Mouse (Mus musculus) left cerebral cortex, postnatal 4 days (tissue): ENCODE results near the gene Timm13. TPM values are rescaled to one million over a fixed set of nuclear protein-coding genes. Genes with fewer than 3 reads are reported as not detected.
A peak's percentile ranks its signal among the peaks of the same experiment; 100 is the strongest.

Experiments used
- DNase-seq: peaks from one replicate; pipeline ENCODE4 v3.0.0-alpha.2; 2022
- intact Hi-C: fragments of 180-260 bp; cut with DNase I; formaldehyde crosslinking; loops from one replicate; pipeline ENCODE4 v1.15.1; 2025
- total RNA-seq, 2 experiments: library from RNA; stranded (reverse); gene quantifications; 2 replicates each; pipeline ENCODE4 v1.2.3; 2021

The Timm13 gene
- total RNA-seq: 100 to 1,000 TPM; 147 TPM

GRCm38 (mm10) chr10:80900318-80901247 lies at the start of gene Timm13:
Gene Timm13 (minus strand): TSS chr10:80900969.
- intact Hi-C loops: no loop called here
- DNase-seq: peak; percentile 99

DNA sequence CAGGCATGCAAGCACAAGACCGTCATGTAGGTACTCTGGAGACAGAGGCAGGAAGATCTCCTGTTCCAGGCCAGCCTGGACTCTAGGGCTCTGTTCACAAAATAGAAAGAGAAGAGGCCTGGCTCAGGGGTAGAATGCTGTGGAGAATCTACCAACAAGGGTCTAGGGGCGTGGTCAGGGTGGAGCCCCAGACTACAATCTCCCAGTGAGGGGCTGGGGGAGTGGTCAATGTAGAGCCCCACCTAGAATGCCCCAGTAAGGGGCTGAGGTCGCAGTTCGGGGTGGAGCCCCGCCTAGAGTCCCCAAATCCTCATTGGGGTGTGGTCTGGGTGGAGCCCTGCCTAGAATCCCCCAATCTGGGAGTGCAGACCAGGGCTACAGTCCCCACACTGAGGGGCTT lies 49.5 kb upstream of the Timm13 start:
- intact Hi-C loops: no loop called here
- DNase-seq: no peak

- no peak for DNase-seq
- intact Hi-C loops: no loop called here
These were observed 48.3 kb upstream of the Timm13 start for GRCm38 (mm10) chr10:80949081-80949480.

GRCm38 (mm10) chr10:80948570-80948969 lies 47.8 kb upstream of the Timm13 start:
- DNase-seq: no peak
- intact Hi-C loops: no loop called here

DNA sequence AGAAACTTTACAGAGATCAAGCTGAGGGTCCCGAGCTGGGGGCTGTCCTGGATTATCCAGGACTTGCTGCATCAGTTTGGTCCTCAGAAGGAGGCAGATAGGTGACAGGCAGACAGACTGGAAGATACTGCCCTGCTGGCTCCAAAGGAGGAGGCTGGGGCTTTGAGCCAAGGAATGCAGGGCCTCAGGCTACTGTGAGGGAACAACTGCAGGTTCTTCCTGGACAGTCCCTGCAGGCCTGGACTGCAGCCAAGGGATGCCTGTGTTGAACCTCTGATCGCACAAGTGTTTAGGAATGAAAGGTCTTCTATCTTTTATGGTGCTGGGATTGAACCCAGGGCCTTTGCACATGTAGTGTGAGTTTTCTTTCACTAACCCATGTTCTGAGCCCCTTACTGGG lies 47.0 kb upstream of the Timm13 start:
- intact Hi-C loops: no loop called here
- no peak for DNase-seq

GRCm38 (mm10) chr10:80946684-80947437 lies 46.1 kb upstream of the Timm13 start:
- DNase-seq: no peak
- intact Hi-C loops: no loop called here

GRCm38 (mm10) chr10:80944231-80944630 lies 43.5 kb upstream of the Timm13 start:
- DNase-seq: no peak

GRCm38 (mm10) chr10:80943701-80944100 lies 42.9 kb upstream of the Timm13 start:
- DNase-seq: no peak
- intact Hi-C loops: no loop called here

More at GRCm38 (mm10) chr10:80944231-80944630, 43.5 kb upstream of the Timm13 start:
- intact Hi-C loops: no loop called here

- DNase-seq: no peak
- intact Hi-C loops: no loop called here
These were observed 42.1 kb upstream of the Timm13 start for GRCm38 (mm10) chr10:80942919-80943318.

GRCm38 (mm10) chr10:80940988-80941347 lies 40.2 kb upstream of the Timm13 start:
- intact Hi-C loops: no loop called here
- DNase-seq: no peak

GRCm38 (mm10) chr10:80940320-80940987 lies 39.7 kb upstream of the Timm13 start:
- intact Hi-C loops: no loop called here
- DNase-seq: no peak

DNA sequence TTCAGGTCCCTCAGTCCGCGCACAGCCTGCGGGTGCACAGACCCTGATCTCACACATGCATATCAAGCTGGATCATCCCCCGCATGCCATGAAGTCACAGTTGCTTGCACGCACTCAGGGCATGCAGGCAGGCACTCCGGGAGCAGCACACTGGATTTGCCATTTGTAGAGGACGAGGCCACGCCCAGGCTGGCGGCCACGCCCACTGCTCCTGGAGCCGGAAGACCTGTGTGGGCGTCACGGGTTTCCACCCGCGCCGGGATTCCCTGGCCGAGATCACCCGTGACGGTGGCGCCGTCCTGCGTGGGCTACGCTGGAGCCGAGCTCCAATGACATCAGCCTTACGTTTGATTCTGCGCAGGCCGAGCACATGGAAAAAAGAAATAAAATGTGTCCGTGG lies 38.9 kb upstream of the Timm13 start:
- intact Hi-C loops: no loop called here
- DNase-seq: peak; percentile 57

GRCm38 (mm10) chr10:80938831-80939550 lies 38.2 kb upstream of the Timm13 start:
- intact Hi-C loops: no loop called here
- DNase-seq: no peak

DNA sequence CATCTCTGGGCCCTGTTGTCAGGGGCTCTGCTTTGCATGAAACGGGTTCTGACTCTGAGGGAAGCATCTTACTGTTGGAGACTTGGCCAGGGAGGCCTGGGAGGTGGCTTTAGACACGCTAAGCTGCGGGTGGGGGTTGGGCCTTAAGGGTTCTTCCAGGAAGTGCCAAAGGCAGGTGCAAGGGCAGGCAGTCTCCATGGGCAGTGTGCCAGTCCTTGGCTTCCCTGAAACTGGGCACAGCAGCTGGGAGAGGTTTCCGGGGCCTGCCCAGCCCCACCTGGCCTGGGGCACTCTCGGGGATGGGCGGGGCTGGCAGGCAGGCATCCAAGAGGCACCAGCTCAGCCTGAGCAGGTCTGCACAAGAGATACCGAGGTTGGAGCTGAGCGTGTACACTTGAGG lies 36.9 kb upstream of the Timm13 start:
- peak; percentile 86 for DNase-seq
- intact Hi-C loops: no loop called here

DNA sequence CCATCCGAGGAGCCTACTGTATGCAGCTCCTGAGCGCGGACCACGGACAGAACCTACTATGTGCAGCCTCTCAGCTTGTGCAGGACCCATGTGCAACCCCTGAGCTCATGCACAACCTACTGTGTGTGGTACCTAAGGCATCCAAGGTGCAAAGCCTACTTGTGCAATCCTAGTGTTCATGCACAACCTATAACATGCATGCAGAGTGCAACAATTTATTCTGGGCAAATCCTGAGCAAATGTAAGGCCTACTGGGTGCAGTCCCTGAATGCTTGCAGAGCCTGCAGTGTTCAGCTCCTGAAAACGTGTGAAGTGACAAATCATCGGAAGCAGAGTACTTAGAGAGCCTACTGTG lies 36.0 kb upstream of the Timm13 start:
- intact Hi-C loops: no loop called here
- no peak for DNase-seq

DNA sequence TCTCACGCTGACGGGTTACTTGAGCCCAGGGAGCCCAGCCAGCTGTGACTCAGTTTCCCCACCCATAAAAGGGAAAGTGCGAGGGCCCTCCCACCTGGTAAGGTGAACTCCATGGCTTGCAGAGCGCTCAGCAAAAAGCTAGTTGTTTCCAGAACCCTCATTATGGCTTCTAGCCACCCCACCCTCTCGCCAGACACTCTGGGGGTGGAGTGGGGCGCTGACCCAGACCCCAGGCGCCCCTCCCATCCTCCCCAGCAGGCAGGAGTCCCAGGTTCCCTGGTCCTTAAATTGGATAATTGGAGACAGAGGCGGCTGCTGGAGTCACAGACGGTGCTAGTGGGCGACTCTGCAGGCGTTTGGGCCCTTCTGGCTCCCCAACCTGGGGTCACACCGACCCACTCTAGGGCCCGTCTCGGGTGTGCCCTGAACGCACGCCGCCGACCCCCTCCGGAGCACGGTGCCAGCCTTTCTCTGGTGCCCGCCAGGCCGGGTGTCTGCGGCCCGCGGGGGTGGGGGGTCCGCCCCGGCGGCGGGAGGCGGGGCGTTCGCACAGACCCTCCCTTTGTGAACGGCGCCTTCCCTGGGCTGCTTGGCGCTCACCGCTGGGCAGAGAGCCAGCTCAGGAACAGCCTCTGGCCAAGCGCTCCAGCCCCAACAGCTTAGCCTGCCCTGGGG lies 35.5 kb upstream of the Timm13 start:
- intact Hi-C loops: no loop called here
- peak; percentile 84 for DNase-seq

- DNase-seq: no peak
- intact Hi-C loops: no loop called here
These were observed 34.9 kb upstream of the Timm13 start for GRCm38 (mm10) chr10:80935698-80936097.

GRCm38 (mm10) chr10:80935241-80935640 lies 34.5 kb upstream of the Timm13 start:
- intact Hi-C loops: no loop called here
- DNase-seq: no peak

DNA sequence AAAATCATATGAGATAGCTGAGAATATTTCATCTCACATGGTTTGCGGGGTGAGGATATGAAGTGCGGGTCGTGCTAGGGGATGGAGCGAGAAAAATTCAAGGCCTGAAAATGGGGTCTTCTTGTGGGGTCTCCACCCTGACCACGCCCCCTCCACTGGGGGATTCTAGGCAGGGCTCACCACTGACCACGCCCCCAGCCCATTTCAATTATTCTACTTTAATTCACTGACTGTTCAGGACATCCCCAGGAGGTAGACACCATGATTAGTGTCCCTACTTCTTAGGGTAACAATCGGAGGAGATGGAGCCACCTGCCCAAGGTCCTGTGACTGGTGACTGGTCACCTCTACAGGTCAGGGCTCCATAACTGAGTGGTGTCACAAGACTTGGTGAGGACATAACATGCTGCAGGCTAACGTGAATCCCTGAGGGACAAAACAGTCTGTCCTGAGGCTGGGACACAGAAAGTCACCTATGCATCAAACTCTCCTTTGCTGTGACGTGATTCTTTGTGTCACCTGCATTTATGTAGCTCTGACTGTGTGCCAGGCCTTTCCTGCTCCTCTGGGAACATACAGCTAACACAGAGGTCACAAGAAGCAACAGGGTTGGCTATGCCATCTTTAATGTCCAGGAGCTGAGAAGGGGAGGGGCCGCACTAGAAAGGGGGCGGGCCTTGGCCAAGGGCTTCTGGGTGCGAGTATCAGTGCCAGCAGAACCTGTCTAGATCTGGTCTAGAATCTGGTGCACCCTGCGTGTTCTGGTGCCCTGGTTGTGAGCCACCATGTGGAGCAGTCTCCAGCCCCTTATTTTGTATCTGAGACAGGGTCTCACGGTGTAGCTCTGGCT lies 33.6 kb upstream of the Timm13 start:
- intact Hi-C loops: no loop called here

More for the DNA sequence above, 33.6 kb upstream of the Timm13 start:
- DNase-seq: no peak
